Comparison of ENCODE assay signal across 10 mouse cellular contexts in the genomic region with DNA sequence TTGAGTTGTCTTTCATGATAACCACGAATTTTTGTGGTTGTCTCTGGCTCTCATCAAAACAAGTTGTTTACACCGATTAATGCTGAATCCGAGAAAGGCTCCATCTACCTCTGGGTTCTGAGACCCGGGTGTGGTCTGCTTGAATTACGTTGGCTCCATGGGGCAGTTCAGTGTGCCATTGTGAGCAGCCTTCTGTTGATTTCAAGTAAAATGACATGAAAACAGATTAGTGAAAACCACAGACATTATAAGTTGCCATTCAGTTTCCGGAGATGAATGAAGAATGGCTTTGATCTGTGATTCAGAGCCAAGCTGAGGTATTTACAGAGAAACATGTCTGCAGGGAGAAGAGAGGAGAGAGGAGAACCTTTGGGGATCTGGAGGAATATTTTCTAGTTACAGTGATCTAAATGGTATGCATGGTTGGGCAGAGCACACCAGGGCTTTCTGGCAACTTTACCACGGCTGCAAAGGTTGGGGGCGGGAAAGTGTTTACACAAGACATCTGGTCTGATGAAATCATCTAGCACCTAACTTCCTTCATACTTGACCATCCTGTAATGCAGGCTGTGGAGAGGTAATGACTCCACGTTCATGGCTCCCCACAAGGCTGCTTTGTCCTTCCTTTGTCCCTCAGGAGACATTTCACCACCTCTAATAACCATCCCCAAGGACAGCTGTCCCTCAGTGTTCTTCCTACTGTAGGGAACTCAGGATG.
DNase-seq lines count a peak whose midpoint lies in the region; ATAC-seq and TF ChIP-seq lines count a peak whose summit lies in the region.
"Had no signal": no experiment of that assay in that cellular context is flagged by ENCODE, and none has a peak within 500 bp of the region (broad histone marks: within the 10 kb centered on the region; RNA-seq: fewer than 3 reads in every experiment).

No protein-coding gene starts in this region.

- no peak overlapping the region for H3K9ac ChIP-seq in hindbrain, postnatal 0 days (replicated peaks; ENCODE audit: low read length)

- peak; percentile 62 for ATAC-seq in frontal cortex, adult (ENCODE audit: low TSS enrichment)
- ATAC-seq in megakaryocyte progenitor cell, adult 5-6 weeks (replicated peaks; ENCODE audit: poor library complexity) = peak; percentile 68
- no peak for ATAC-seq in hindbrain, postnatal 0 days

- no peak for DNase-seq in frontal cortex, postnatal 10 days (ENCODE audit: low spot score in 2 of 2)
- DNase-seq in CD8-positive naive resting alpha-beta T cell, adult 2 months (ENCODE audit: low read depth in 2 of 2, low spot score in 2 of 2) = peak; percentile 13 to 26
- peak; percentile 51 for DNase-seq in induced T-regulatory cell, adult 2 months (ENCODE audit: low read depth)
- no peak for DNase-seq in left cerebral cortex, postnatal 10 days (ENCODE audit: extremely low spot score in 1 of 2, low spot score in 2 of 2)
- no peak for DNase-seq in gastrocnemius, postnatal 14 days
- DNase-seq in hindbrain, postnatal 0 days (ENCODE audit: low spot score) = no peak
- DNase-seq: gastrocnemius, postnatal 10 days had no signal

- no peak for TF ChIP-seq CTCF in hindbrain, postnatal 0 days (IDR thresholded peaks at IDR 0.05; ENCODE audit: low read depth)

- H3K27me3 ChIP-seq in hindbrain, postnatal 0 days (ENCODE audit: insufficient read depth, low read length) = no peaks in the 10 kb centered on the region
- H3K27me3 ChIP-seq: CH12.LX had no signal

- no peaks in the 10 kb centered on the region for H3K36me3 ChIP-seq in hindbrain, postnatal 0 days (ENCODE audit: insufficient read depth, low read length)

- H3K4me2 ChIP-seq in hindbrain, postnatal 0 days (ENCODE audit: low read depth, low read length) = no peak overlapping the region

- H3K9me3 ChIP-seq in hindbrain, postnatal 0 days (ENCODE audit: low read length) = no peaks in the 10 kb centered on the region

- no peak overlapping the region for H3K4me3 ChIP-seq in hindbrain, postnatal 0 days (ENCODE audit: low read length)

- H3K4me1 ChIP-seq in hindbrain, postnatal 0 days (ENCODE audit: insufficient read depth, low read length) = 0 out of 2 replicates have a peak, but pooled peaks cover 3% of the 10 kb centered on the region

- no peak overlapping the region for H3K27ac ChIP-seq in hindbrain, postnatal 0 days

- intact Hi-C loops in left cerebral cortex, postnatal 10 days (cut with DNase I) = no loop called here
- intact Hi-C loops in gastrocnemius, postnatal 14 days (cut with DNase I; ENCODE audit: low total_unique reads) = no loop called here

- WGBS in hindbrain, postnatal 0 days = 65% methylated on average over 9 of the region's 9 CpGs

Comparison
In these comparisons a context has a peak if more than half of its experiments do, and no peak if none do; other contexts are left out.
1. DNase-seq: peak in CD8-positive naive resting alpha-beta T cell, adult 2 months (2 of 2) and induced T-regulatory cell, adult 2 months (single experiment); none in frontal cortex, postnatal 10 days (0 of 2), left cerebral cortex, postnatal 10 days (0 of 2), gastrocnemius, postnatal 14 days (single experiment) and hindbrain, postnatal 0 days (single experiment).